Mouse (Mus musculus) intestine, embryonic 16.5 days (tissue): Measurements from ENCODE around the gene Mrm1. TPM values are rescaled to one million over a fixed set of nuclear protein-coding genes. Genes with fewer than 3 reads are reported as not detected.

Experiments
- ATAC-seq: fragments of 200-750 bp; cut with Nextera tagmentation; 2 replicates; pipeline ENCODE4 v1.8.0; 2017; ENCODE audit warnings: moderate TSS enrichment, moderate library complexity
- H3K27ac ChIP-seq: fragments of 300-500 bp; sonication (generic); 2 replicates; pipeline ENCODE4 v1.5.1; 2014; ENCODE audit warnings: mild to moderate bottlenecking, low read length
- H3K27me3 ChIP-seq: fragments of 300-500 bp; sonication (generic); replicated peaks from 2 replicates; pipeline ENCODE4 v1.6.1; 2014; ENCODE audit warnings: low read length, control low read depth, mixed read lengths; ENCODE audit not compliant: control insufficient read depth, insufficient read depth
- H3K36me3 ChIP-seq: fragments of 300-500 bp; sonication (generic); 2 replicates; pipeline ENCODE4 v1.6.1; 2014; ENCODE audit warnings: low read length, control low read depth; ENCODE audit not compliant: control insufficient read depth, insufficient read depth
- H3K4me1 ChIP-seq: fragments of 300-500 bp; sonication (generic); 2 replicates; pipeline ENCODE4 v1.6.1; 2014; ENCODE audit warnings: low read length, control low read depth, mixed read lengths; ENCODE audit not compliant: control insufficient read depth, insufficient read depth
- H3K4me2 ChIP-seq: fragments of 300-500 bp; sonication (generic); 2 replicates; pipeline ENCODE4 v1.6.1; 2014; ENCODE audit warnings: low read depth, low read length, control low read depth
- H3K4me3 ChIP-seq: fragments of 300-500 bp; sonication (generic); 2 replicates; pipeline ENCODE4 v1.5.1; 2014; ENCODE audit warnings: mild to moderate bottlenecking, low read length
- H3K9ac ChIP-seq: fragments of 300-500 bp; sonication (generic); 2 replicates; pipeline ENCODE4 v1.6.1; 2014; ENCODE audit warnings: low read depth, low read length
- H3K9me3 ChIP-seq: fragments of 300-500 bp; sonication (generic); 2 replicates; pipeline ENCODE4 v1.6.1; 2016; ENCODE audit warnings: low read length, control low read depth; ENCODE audit not compliant: control insufficient read depth
- WGBS: fragments of 180-500 bp; shearing (Covaris S2); extraction: QIAGEN DNeasy Blood & Tissue Kit; methylation state at CpG from one replicate; pipeline ENCODE4 v1.1.7; 2014; 5-methylcytosine and 5-hydroxymethylcytosine counted together
- polyA plus RNA-seq: library from polyadenylated mRNA; unstranded; fragments of >200 nt; fragmentation: Nextera tagmentation; extraction: Ambion mirVana; gene quantifications from 2 replicates; pipeline ENCODE4 v1.2.1, GENCODE M21; 2015

Mrm1 gene
- polyA plus RNA-seq, 1 experiment from 2014 or later = 15.0 TPM

DNA sequence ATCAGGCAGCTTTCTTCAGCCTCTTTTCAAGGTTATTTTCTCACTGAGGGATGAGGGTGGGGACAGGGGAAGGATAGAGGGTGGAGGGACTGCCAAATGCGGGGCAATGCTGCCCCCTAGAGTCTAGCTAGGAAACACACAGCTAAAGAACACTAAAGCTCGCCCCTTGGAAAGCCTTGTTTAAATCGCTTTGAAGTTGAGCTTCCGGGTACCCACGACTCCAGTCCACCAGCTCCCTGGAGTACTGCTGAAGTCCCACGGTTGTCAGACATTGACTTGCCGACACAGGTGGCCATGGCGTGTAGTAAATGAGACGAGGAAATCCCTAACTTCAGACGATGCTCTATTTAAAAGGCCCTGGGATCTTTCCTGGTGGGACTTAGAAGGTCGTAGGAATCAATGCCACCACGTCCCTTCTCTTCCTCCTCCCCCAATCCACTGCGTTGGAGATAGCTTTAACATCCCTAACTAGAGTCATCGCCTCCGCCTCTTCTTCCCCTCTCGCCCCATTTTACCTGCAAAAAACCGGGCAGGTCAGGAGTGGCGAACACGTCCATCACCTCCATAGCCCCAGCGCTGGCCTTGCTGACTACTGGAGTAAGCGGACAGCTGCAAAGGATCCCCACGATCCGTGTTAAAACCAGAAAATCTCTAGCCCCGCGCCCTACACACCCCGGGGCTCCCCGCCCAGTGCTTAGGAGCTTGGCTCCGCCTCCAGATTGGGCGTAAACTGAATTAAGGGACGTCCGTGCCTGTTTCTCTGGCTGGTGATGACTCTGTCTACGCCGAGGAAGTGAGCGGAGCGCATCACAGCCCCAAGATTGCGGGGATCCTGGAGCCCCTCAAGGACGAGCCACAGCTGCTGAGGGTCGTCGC, 992 bp downstream of the Mrm1 start:
- H3K27ac ChIP-seq = peak overlapping the region; percentile 97
- no peaks in the 10 kb centered on the region for H3K27me3 ChIP-seq
- WGBS = under 1% methylated on average over 39 of the region's 39 CpGs
- ATAC-seq = peak; percentile 74
- H3K36me3 ChIP-seq = 0 out of 2 replicates have a peak, but pooled peaks cover 2% of the 10 kb centered on the region
- peak overlapping the region; percentile 85 for H3K4me3 ChIP-seq
- peak overlapping the region; percentile 90 for H3K9ac ChIP-seq
- peak overlapping the region; percentile 96 for H3K4me2 ChIP-seq
- peaks cover 13% of the 10 kb centered on the region for H3K4me1 ChIP-seq
- H3K9me3 ChIP-seq = no peaks in the 10 kb centered on the region

DNA sequence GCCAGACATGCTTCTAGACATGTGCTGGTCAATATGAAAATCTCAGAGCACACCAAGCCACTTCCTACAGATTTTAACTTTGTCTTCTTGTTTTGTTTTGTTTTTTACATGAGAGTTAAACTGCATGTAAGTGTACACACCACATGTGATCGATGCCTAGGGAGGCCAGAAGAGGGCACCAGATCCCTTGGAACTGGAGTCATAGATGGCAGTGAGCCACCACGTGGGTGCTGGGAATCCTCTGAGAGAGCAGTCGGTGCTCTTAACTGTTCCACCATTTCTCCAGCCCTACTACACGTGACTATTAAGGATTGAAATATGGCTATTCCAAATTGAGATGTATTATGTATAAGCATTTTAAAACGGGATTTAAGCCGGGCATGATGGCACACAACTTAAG, 2.0 kb downstream of the Mrm1 start:
- WGBS = 81% methylated on average over 6 of the region's 6 CpGs
- no peak overlapping the region for H3K4me3 ChIP-seq
- H3K4me1 ChIP-seq = peaks cover 4% of the 10 kb centered on the region
- no peak for ATAC-seq
- no peaks in the 10 kb centered on the region for H3K9me3 ChIP-seq
- no peaks in the 10 kb centered on the region for H3K27me3 ChIP-seq
- no peak overlapping the region for H3K27ac ChIP-seq
- H3K36me3 ChIP-seq = peaks cover 3% of the 10 kb centered on the region; the same call in 1 of the 2 replicates
- no peak overlapping the region for H3K4me2 ChIP-seq
- H3K9ac ChIP-seq = no peak overlapping the region

DNA sequence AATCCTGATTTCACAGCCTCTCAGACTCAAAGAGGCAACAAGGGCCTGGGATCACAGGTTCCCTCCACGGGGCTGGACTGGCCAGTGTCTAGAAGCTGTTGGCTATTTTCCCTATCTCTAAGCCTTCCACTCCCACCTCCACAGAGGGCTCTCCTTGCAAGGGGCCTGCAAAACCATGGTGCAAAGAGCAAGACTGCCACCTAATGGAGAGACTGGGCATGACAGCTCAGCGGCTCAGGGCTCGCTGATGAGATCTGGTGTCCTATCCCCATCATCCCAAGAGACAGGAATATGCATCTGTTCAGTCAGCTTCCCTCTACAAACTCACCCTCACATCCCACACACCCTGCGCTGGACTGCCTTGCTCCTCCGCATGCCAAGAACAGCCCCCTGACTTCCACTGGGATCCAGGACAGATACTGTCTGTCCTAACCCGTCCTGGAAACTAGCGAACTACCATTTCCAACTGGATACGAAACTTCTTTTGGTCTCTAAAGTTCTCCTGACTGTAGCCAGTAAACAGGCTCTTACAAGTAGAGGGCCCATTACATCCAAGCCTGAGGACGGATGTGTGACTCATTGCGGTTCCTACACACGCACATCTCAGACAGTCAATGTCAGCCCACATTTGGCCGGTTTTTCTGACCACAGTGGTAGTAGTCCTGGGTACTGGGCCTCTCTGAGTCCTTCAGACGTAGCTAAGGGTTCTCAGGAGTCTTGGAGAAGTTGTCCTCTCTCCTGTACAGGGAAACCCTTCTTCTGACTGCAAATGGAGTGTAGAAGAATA, 5.4 kb downstream of the Mrm1 start:
- H3K4me3 ChIP-seq = no peak overlapping the region
- H3K9ac ChIP-seq = no peak overlapping the region
- H3K4me1 ChIP-seq = no peaks in the 10 kb centered on the region
- H3K27ac ChIP-seq = no peak overlapping the region
- whole genome bisulfite sequencing = 60% methylated on average over 13 of the region's 13 CpGs
- H3K4me2 ChIP-seq = no peak overlapping the region
- no peak for ATAC-seq
- peaks cover 3% of the 10 kb centered on the region; the same call in 1 of the 2 replicates for H3K36me3 ChIP-seq
- no peaks in the 10 kb centered on the region for H3K27me3 ChIP-seq
- no peaks in the 10 kb centered on the region for H3K9me3 ChIP-seq

DNA sequence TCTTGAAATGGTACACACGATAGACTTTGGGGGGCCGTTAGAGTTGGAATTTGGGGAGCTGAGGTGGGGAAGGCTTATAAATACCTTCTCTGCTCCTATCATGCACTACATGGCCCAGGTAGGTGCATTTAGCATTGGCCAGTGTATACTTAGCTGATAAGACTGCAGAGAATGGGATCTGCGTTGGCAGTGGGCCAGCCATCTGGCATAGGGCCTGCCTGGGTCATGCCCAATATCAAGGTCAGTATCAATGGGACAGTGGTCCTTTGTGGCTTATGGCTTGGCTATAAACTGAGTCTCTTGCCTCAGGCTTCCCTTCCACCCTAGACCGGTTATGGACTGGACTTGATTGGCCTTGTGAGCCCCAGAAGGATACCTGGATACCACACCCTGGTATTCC, 14.9 kb downstream of the Mrm1 start:
- Histone ChIP-seq H3K9ac (no peak overlapping the region), H3K36me3 (no peaks in the 10 kb centered on the region), H3K27me3 (no peaks in the 10 kb centered on the region), H3K27ac (no peak overlapping the region), H3K4me1 (no peaks in the 10 kb centered on the region), H3K4me2 (no peak overlapping the region), H3K9me3 (no peaks in the 10 kb centered on the region), H3K4me3 (no peak overlapping the region)
- no peak for ATAC-seq
- 87% methylated on average over 4 of the region's 4 CpGs for WGBS

DNA sequence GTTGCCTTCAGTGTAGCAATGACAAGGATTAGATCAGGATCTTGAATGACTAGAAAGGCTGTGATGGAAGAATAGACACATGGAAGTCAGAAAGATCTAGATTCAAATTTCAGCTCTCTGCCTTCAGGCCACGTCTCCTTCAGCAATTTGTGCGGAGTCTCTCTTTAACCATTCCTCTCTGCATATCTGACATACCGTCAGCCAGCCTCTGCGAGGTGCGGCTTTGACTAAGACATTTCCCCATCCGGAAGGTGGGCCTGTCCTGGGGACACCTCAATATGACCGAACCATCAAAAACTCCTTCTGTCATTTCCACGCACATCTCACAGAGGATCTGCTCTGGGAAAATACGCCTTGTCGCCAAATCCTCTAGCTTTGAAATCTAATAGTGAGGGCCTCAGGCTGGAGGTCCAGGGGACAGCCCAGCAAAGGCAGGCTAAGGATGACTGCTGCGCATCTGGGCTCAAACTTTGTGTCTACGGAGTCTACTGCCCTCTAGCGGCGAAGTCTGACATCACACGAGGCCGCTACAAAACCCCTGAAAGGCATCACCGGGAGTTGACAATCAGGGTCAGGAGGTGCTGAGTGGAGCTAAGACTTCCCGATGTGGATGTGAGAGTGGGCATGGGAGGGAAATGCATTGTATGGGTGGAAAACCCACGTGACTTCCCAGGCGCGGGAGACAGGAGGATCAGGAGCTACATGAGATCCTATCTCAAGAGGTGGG, 21.5 kb downstream of the Mrm1 start:
- no peaks in the 10 kb centered on the region for H3K4me1 ChIP-seq
- H3K27me3 ChIP-seq = no peaks in the 10 kb centered on the region
- no peak overlapping the region for H3K9ac ChIP-seq
- no peak overlapping the region for H3K4me2 ChIP-seq
- H3K36me3 ChIP-seq = no peaks in the 10 kb centered on the region
- ATAC-seq = no peak
- WGBS = 19% methylated on average over 21 of the region's 21 CpGs
- H3K4me3 ChIP-seq = no peak overlapping the region
- no peaks in the 10 kb centered on the region for H3K9me3 ChIP-seq
- H3K27ac ChIP-seq = no peak overlapping the region

DNA sequence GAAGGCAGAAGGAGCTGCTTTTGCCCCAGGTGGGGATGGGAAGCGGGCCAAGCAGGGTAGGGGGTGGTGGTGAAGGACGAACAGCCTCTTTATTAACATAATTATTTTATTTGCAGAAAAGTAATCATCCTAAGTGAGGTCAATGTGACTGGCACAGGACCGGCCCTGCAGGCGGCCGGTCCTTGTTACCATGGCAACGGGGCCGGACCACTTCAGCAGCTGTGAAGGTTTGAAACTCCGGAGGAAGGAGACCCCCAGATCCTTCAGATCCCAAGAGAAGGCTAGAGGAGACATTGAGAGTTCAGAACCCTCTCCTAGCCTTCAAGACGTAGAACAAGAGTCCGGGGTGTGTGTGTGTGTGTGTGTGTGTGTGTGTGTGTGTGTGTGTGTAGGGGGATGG, 22.3 kb downstream of the Mrm1 start:
- Histone ChIP-seq H3K27ac (no peak overlapping the region), H3K4me1 (no peaks in the 10 kb centered on the region), H3K27me3 (no peaks in the 10 kb centered on the region), H3K9me3 (no peaks in the 10 kb centered on the region), H3K36me3 (no peaks in the 10 kb centered on the region), H3K4me2 (no peak overlapping the region), H3K9ac (no peak overlapping the region), H3K4me3 (no peak overlapping the region)
- 42% methylated on average over 10 of the region's 10 CpGs for WGBS
- ATAC-seq = no peak

DNA sequence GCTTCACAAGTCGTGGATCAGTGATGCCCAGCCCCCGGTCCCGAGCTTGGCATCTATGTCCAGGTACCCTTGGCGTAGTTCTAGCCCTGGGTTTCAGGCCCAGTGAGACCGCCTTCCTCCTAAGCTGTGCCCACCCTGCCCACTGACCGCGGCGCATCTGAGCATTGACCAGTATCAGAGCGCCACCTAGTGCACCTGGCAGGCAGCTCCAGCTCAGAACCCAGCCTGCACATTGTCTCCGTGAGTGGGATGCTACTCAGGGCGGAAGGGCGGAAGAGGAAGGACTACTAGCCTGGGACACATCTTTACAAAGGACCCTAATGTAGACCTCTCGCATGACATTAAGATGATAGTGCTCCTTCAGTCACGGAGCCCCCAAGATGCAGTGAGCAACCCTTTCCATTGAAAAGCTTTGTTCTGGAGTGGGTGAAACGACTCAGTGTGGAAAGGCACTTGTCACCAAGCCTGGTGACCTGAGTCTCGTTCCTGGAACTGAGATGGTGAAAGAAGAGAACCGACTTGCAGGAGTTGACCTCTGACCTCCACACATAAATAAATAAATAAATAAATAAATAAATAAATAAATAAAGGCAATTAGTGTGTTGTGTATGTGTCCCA, 24.7 kb downstream of the Mrm1 start:
- Histone ChIP-seq H3K36me3 (no peaks in the 10 kb centered on the region), H3K27me3 (no peaks in the 10 kb centered on the region; the same call in 1 of the 2 replicates), H3K9me3 (no peaks in the 10 kb centered on the region), H3K4me1 (no peaks in the 10 kb centered on the region), H3K27ac (no peak overlapping the region), H3K4me2 (no peak overlapping the region), H3K4me3 (no peak overlapping the region), H3K9ac (no peak overlapping the region)
- 9% methylated on average over 17 of the region's 17 CpGs for WGBS
- peak; percentile 74; the same call in 1 of the 2 replicates for ATAC-seq

DNA sequence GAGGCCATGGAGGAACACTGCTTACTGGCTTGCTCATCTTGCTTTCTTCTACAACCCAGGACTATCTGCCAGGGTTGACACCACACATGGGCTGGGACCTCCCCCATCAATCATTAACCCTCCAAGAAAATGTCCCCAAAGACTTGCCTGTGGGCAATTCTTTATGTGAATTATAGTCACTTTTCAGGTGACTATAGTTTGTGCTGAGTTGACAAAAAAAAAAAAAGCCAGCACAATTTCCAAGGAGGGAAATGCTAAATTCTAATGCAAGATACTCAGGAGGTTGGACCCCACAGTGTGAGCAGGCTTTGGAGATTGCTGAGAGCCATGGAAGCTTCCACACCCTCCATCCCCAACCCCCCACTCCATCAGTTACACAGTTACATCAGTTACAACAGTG, 25.8 kb downstream of the Mrm1 start:
- Histone ChIP-seq H3K9me3 (no peaks in the 10 kb centered on the region), H3K4me1 (no peaks in the 10 kb centered on the region), H3K27me3 (no peaks in the 10 kb centered on the region; the same call in 1 of the 2 replicates), H3K4me3 (no peak overlapping the region), H3K27ac (no peak overlapping the region), H3K9ac (no peak overlapping the region), H3K4me2 (no peak overlapping the region), H3K36me3 (no peaks in the 10 kb centered on the region)
- ATAC-seq = no peak

DNA sequence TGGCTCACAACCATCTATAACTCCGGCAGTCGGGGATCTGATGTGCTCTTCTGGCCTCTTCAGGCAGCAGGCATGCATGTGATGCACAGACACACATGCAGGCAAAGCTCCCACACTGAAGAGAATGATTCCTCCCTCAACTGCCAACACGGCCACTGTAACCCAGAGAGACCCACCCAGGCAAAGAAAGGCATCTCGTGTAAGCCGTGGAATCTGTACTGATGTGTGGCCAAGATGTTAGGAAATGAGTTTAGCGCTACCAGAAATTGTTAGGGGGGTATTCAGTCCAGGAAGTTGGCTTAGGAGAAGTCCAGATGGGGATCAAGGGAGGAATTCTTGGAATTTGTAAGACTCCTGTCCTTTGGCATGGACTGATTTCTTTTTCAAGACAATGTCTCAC, 28.9 kb downstream of the Mrm1 start:
- WGBS = 58% methylated on average over 6 of the region's 6 CpGs
- Histone ChIP-seq H3K4me3 (no peak overlapping the region), H3K4me1 (no peaks in the 10 kb centered on the region)

More for the DNA sequence above, 28.9 kb downstream of the Mrm1 start:
- H3K27ac ChIP-seq = no peak overlapping the region
- no peak for ATAC-seq
- no peak overlapping the region for H3K4me2 ChIP-seq
- no peaks in the 10 kb centered on the region for H3K9me3 ChIP-seq
- no peaks in the 10 kb centered on the region; the same call in 1 of the 2 replicates for H3K27me3 ChIP-seq
- H3K36me3 ChIP-seq = no peaks in the 10 kb centered on the region
- no peak overlapping the region for H3K9ac ChIP-seq
